Mouse (Mus musculus) hindbrain, embryonic 16.5 days (tissue): ENCODE measurements around the gene Bard1. TPM values are rescaled to one million over a fixed set of nuclear protein-coding genes. Genes with fewer than 3 reads are reported as not detected.

ENCODE experiments used
- ATAC-seq: fragments of 200-750 bp; cut with Nextera tagmentation; 2 replicates; pipeline ENCODE4 v1.8.0; 2017; ENCODE audit warnings: moderate TSS enrichment, moderate library complexity
- H3K27ac ChIP-seq: fragments of 300-500 bp; sonication (generic); 2 replicates; pipeline ENCODE4 v1.5.1; 2014; ENCODE audit warnings: low read depth, mild to moderate bottlenecking, control low read depth, low read length, moderate library complexity
- H3K27me3 ChIP-seq: fragments of 300-500 bp; sonication (generic); replicated peaks from 2 replicates; pipeline ENCODE4 v1.6.1; 2014; ENCODE audit warnings: low read length; ENCODE audit not compliant: control insufficient read depth, insufficient read depth
- H3K36me3 ChIP-seq: fragments of 300-500 bp; sonication (generic); 2 replicates; pipeline ENCODE4 v1.6.1; 2014; ENCODE audit warnings: mild to moderate bottlenecking, low read length, moderate library complexity, mixed read lengths; ENCODE audit not compliant: control insufficient read depth, insufficient read depth
- H3K4me1 ChIP-seq: fragments of 300-500 bp; sonication (generic); 2 replicates; pipeline ENCODE4 v1.6.1; 2014; ENCODE audit warnings: low read depth, low read length; ENCODE audit not compliant: control insufficient read depth, insufficient read depth
- H3K4me2 ChIP-seq: fragments of 300-500 bp; sonication (generic); 2 replicates; pipeline ENCODE4 v1.6.1; 2014; ENCODE audit warnings: mild to moderate bottlenecking, low read length, control low read depth, moderate library complexity
- H3K4me3 ChIP-seq: fragments of 300-500 bp; sonication (generic); 2 replicates; pipeline ENCODE4 v1.5.1; 2014; ENCODE audit warnings: mild to moderate bottlenecking, low read length, control low read depth, moderate library complexity
- H3K9ac ChIP-seq: fragments of 300-500 bp; sonication (generic); 2 replicates; pipeline ENCODE4 v1.6.1; 2014; ENCODE audit warnings: low read depth, mild to moderate bottlenecking, control low read depth, low read length, moderate library complexity
- H3K9me3 ChIP-seq: fragments of 300-500 bp; sonication (generic); 2 replicates; pipeline ENCODE4 v1.6.1; 2014; ENCODE audit warnings: mild to moderate bottlenecking, low read length, moderate library complexity; ENCODE audit not compliant: control insufficient read depth
- WGBS: fragments of 180-500 bp; shearing (Covaris S2); extraction: QIAGEN DNeasy Blood & Tissue Kit; methylation state at CpG from one replicate; pipeline ENCODE4 v1.1.7; 2014; 5-methylcytosine and 5-hydroxymethylcytosine counted together
- polyA plus RNA-seq: library from polyadenylated mRNA; unstranded; fragments of >200 nt; fragmentation: Nextera tagmentation; extraction: Ambion mirVana; gene quantifications from 2 replicates; pipeline ENCODE4 v1.2.1, GENCODE M21; 2015

Bard1 gene
- polyA plus RNA-seq, 1 experiment from 2014 or later, result 0.61 TPM

- no peaks in the 10 kb centered on the region for H3K36me3 ChIP-seq
- no peaks in the 10 kb centered on the region for H3K27me3 ChIP-seq
- 52% methylated on average over 11 of the region's 11 CpGs for WGBS
- peak overlapping the region; percentile 29 for H3K4me2 ChIP-seq
- H3K27ac ChIP-seq, result no peak overlapping the region
- H3K9ac ChIP-seq, result no peak overlapping the region
- H3K4me3 ChIP-seq, result no peak overlapping the region
- no peaks in the 10 kb centered on the region; the same call in 1 of the 2 replicates for H3K4me1 ChIP-seq
- no peak for ATAC-seq
- H3K9me3 ChIP-seq, result no peaks in the 10 kb centered on the region
Observed at GRCm38 (mm10) chr1:71101369-71101970, 1.5 kb downstream of the Bard1 start.

- Histone ChIP-seq H3K27me3 (no peaks in the 10 kb centered on the region), H3K4me2 (no peak overlapping the region), H3K9me3 (no peaks in the 10 kb centered on the region), H3K4me3 (no peak overlapping the region), H3K9ac (no peak overlapping the region), H3K4me1 (no peaks in the 10 kb centered on the region; the same call in 1 of the 2 replicates), H3K27ac (no peak overlapping the region), H3K36me3 (no peaks in the 10 kb centered on the region)
- 73% methylated on average over 5 of the region's 5 CpGs for WGBS
- ATAC-seq, result no peak
Observed at GRCm38 (mm10) chr1:71100591-71101368, 2.2 kb downstream of the Bard1 start.

- Histone ChIP-seq H3K36me3 (no peaks in the 10 kb centered on the region), H3K4me2 (no peak overlapping the region), H3K27ac (no peak overlapping the region), H3K9me3 (no peaks in the 10 kb centered on the region), H3K9ac (no peak overlapping the region), H3K27me3 (no peaks in the 10 kb centered on the region), H3K4me1 (no peaks in the 10 kb centered on the region; the same call in 1 of the 2 replicates), H3K4me3 (no peak overlapping the region)
- ATAC-seq, result no peak
- WGBS, result 31% methylated on average over 3 of the region's 3 CpGs
Observed at GRCm38 (mm10) chr1:71099945-71100515, 2.9 kb downstream of the Bard1 start.

GRCm38 (mm10) chr1:71096031-71096430 lies 6.9 kb downstream of the Bard1 start:
- Histone ChIP-seq H3K4me2 (no peak overlapping the region), H3K4me3 (no peak overlapping the region), H3K4me1 (no peaks in the 10 kb centered on the region; the same call in 1 of the 2 replicates), H3K9me3 (no peaks in the 10 kb centered on the region), H3K36me3 (no peaks in the 10 kb centered on the region), H3K27me3 (no peaks in the 10 kb centered on the region), H3K27ac (no peak overlapping the region), H3K9ac (no peak overlapping the region)
- 94% methylated on average over 1 of the region's 1 CpGs for WGBS
- no peak for ATAC-seq

GRCm38 (mm10) chr1:71095211-71095805 lies 7.6 kb downstream of the Bard1 start:
- Histone ChIP-seq H3K27me3 (no peaks in the 10 kb centered on the region), H3K9me3 (no peaks in the 10 kb centered on the region), H3K4me2 (no peak overlapping the region), H3K9ac (no peak overlapping the region), H3K36me3 (no peaks in the 10 kb centered on the region), H3K4me1 (no peaks in the 10 kb centered on the region; the same call in 1 of the 2 replicates), H3K4me3 (no peak overlapping the region), H3K27ac (no peak overlapping the region)
- no peak for ATAC-seq
- 95% methylated on average over 2 of the region's 2 CpGs for WGBS

- no peaks in the 10 kb centered on the region for H3K36me3 ChIP-seq
- H3K9ac ChIP-seq, result no peak overlapping the region
- no peaks in the 10 kb centered on the region for H3K27me3 ChIP-seq
- H3K4me1 ChIP-seq, result no peaks in the 10 kb centered on the region
- 74% methylated on average over 3 of the region's 3 CpGs for WGBS
- no peak for ATAC-seq
- H3K27ac ChIP-seq, result no peak overlapping the region
- no peak overlapping the region for H3K4me3 ChIP-seq
- no peaks in the 10 kb centered on the region for H3K9me3 ChIP-seq
- no peak overlapping the region for H3K4me2 ChIP-seq
Observed at GRCm38 (mm10) chr1:71075651-71076050, 27.3 kb downstream of the Bard1 start.

- H3K4me3 ChIP-seq, result no peak overlapping the region
- H3K36me3 ChIP-seq, result no peaks in the 10 kb centered on the region
- no peaks in the 10 kb centered on the region for H3K27me3 ChIP-seq
- no peaks in the 10 kb centered on the region for H3K9me3 ChIP-seq
- H3K27ac ChIP-seq, result no peak overlapping the region
- no peak for ATAC-seq
- no peak overlapping the region for H3K4me2 ChIP-seq
- H3K9ac ChIP-seq, result no peak overlapping the region
- H3K4me1 ChIP-seq, result no peaks in the 10 kb centered on the region
Observed at GRCm38 (mm10) chr1:71070771-71071170, 32.2 kb downstream of the Bard1 start.

- ATAC-seq, result no peak
- H3K27ac ChIP-seq, result no peak overlapping the region
- H3K4me2 ChIP-seq, result no peak overlapping the region
- no peaks in the 10 kb centered on the region for H3K4me1 ChIP-seq
- no peaks in the 10 kb centered on the region for H3K36me3 ChIP-seq
- H3K9me3 ChIP-seq, result no peaks in the 10 kb centered on the region
- 96% methylated on average over 3 of the region's 3 CpGs for WGBS
- no peak overlapping the region for H3K9ac ChIP-seq
- no peak overlapping the region for H3K4me3 ChIP-seq
- H3K27me3 ChIP-seq, result no peaks in the 10 kb centered on the region
Observed at GRCm38 (mm10) chr1:71068728-71069304, 34.1 kb downstream of the Bard1 start.
